Mouse (Mus musculus) midbrain, embryonic 13.5 days (tissue): ENCODE measurements around the gene Muc4. TPM values are rescaled to one million over a fixed set of nuclear protein-coding genes. Genes with fewer than 3 reads are reported as not detected.

Source experiments
- ATAC-seq: fragments of 200-750 bp; cut with Nextera tagmentation; 2 replicates; pipeline ENCODE4 v1.8.0; 2017; ENCODE audit warnings: mild to moderate bottlenecking, moderate TSS enrichment, moderate library complexity
- H3K27ac ChIP-seq: fragments of 300-500 bp; sonication (generic); 2 replicates; pipeline ENCODE4 v1.5.1; 2015; ENCODE audit warnings: inconsistent platforms, mild to moderate bottlenecking, moderate library complexity
- H3K27me3 ChIP-seq: fragments of 300-500 bp; sonication (generic); 2 replicates; pipeline ENCODE4 v1.6.1; 2015; ENCODE audit warnings: mild to moderate bottlenecking, inconsistent platforms
- H3K36me3 ChIP-seq: fragments of 300-500 bp; sonication (generic); 2 replicates; pipeline ENCODE4 v1.6.1; 2015; ENCODE audit warnings: mild to moderate bottlenecking, inconsistent platforms
- H3K4me1 ChIP-seq: fragments of 300-500 bp; sonication (generic); replicated peaks from 2 replicates; pipeline ENCODE4 v1.6.1; 2015; ENCODE audit warnings: inconsistent platforms
- H3K4me2 ChIP-seq: fragments of 300-500 bp; sonication (generic); replicated peaks from 2 replicates; pipeline ENCODE4 v1.6.1; 2015; ENCODE audit warnings: moderate library complexity, mild to moderate bottlenecking, inconsistent platforms
- H3K4me3 ChIP-seq: fragments of 300-500 bp; sonication (generic); replicated peaks from 2 replicates; pipeline ENCODE4 v1.5.1; 2015; ENCODE audit warnings: mild to moderate bottlenecking, inconsistent platforms
- H3K9ac ChIP-seq: fragments of 300-500 bp; sonication (generic); replicated peaks from 2 replicates; pipeline ENCODE4 v1.6.1; 2015; ENCODE audit warnings: mild to moderate bottlenecking, inconsistent platforms
- H3K9me3 ChIP-seq: fragments of 300-500 bp; sonication (generic); 2 replicates; pipeline ENCODE4 v1.6.1; 2016; ENCODE audit warnings: mild to moderate bottlenecking, inconsistent platforms
- WGBS: fragments of 180-500 bp; shearing (Covaris S2); methylation state at CpG from one replicate; pipeline ENCODE4 v1.1.7; 2015; 5-methylcytosine and 5-hydroxymethylcytosine counted together
- polyA plus RNA-seq: library from polyadenylated mRNA; unstranded; fragments of >200 nt; fragmentation: Nextera tagmentation; extraction: Ambion mirVana; gene quantifications from 2 replicates; pipeline ENCODE4 v1.2.1, GENCODE M21; 2015

Muc4 gene
- polyA plus RNA-seq, 1 experiment from 2014 or later: not detected

DNA sequence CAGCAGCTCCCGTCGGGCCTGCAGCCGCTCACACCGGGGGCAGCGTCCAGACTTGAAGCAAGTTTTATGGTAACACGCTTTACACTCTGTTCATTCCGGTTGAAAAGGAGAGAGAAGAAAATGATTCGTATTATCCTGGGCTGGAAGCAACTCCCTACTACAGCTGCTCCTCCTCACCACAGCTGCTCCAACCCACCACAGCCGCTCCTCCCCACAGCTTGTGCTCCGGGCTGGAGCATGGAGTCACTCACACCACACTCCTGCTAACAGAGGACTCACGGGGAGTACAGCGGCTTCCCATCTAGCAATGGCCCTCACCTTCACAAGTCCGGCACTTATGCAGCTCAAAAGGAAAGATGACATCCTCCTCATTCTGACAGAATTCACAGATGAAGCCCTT lies 88.4 kb downstream of the Muc4 start:
- H3K9ac ChIP-seq: no peak overlapping the region
- no peak for ATAC-seq
- H3K4me3 ChIP-seq: no peak overlapping the region
- WGBS: 95% methylated on average over 13 of the region's 13 CpGs
- no peak overlapping the region for H3K27ac ChIP-seq
- no peaks in the 10 kb centered on the region for H3K4me1 ChIP-seq
- no peaks in the 10 kb centered on the region for H3K27me3 ChIP-seq
- H3K4me2 ChIP-seq: no peak overlapping the region
- no peaks in the 10 kb centered on the region for H3K9me3 ChIP-seq
- peaks cover 81% of the 10 kb centered on the region for H3K36me3 ChIP-seq

DNA sequence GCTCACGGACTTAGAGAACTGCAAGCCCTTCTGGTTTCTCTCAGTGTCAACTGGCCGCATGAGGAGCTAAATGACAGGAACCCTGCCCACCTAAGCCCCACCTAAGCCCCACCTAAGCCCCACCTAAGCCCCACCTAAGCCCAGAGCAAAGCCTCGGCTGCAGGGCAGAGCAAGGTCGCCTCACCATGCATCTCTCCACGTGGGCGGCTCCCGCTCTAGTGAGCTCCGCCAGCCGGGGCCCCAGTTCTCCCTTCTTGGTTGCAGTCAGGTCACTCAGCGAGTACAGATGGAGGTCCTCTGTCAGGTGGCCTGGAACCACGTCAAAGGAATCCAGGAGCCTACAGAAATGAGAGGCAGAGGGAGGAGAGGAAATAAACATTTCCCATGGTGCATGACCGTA lies 89.7 kb downstream of the Muc4 start:
- no peak for ATAC-seq
- H3K36me3 ChIP-seq: peaks cover 89% of the 10 kb centered on the region
- 86% methylated on average over 12 of the region's 12 CpGs for WGBS
- no peaks in the 10 kb centered on the region for H3K27me3 ChIP-seq
- no peaks in the 10 kb centered on the region for H3K9me3 ChIP-seq
- no peak overlapping the region for H3K27ac ChIP-seq
- no peak overlapping the region for H3K4me2 ChIP-seq
- H3K4me1 ChIP-seq: no peaks in the 10 kb centered on the region
- no peak overlapping the region for H3K9ac ChIP-seq
- H3K4me3 ChIP-seq: no peak overlapping the region

DNA sequence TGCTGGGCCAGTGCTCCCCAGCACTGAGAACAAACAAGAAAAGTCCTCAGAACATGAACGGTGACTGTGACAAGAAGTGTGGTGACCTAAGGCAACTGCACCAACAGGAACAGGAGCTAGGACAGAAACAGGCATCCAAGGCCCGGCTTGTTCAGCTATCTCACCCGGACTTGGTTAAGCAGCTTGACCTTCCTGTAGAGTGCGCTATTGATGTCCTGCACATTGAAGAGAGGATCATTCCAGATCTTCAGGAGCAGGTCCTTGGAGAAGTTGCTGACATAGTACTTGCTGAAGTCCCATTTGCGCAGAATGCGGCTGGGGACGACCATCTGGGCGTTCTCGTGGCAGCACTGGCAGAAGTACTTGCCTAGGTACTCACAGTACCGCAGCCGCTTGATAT lies 90.8 kb downstream of the Muc4 start:
- no peak for ATAC-seq
- H3K36me3 ChIP-seq: peaks cover 82% of the 10 kb centered on the region
- H3K9ac ChIP-seq: no peak overlapping the region
- no peak overlapping the region for H3K4me3 ChIP-seq
- no peaks in the 10 kb centered on the region for H3K9me3 ChIP-seq
- H3K27me3 ChIP-seq: no peaks in the 10 kb centered on the region
- H3K4me2 ChIP-seq: no peak overlapping the region
- H3K4me1 ChIP-seq: no peaks in the 10 kb centered on the region
- no peak overlapping the region for H3K27ac ChIP-seq
- WGBS: 97% methylated on average over 11 of the region's 11 CpGs

GRCm38 (mm10) chr16:32829104-32829503 lies 93.4 kb downstream of the Muc4 start:
- Histone ChIP-seq H3K4me3 (no peak overlapping the region), H3K4me2 (no peak overlapping the region), H3K4me1 (no peaks in the 10 kb centered on the region), H3K27me3 (no peaks in the 10 kb centered on the region), H3K9ac (no peak overlapping the region), H3K27ac (no peak overlapping the region), H3K36me3 (peaks cover 72% of the 10 kb centered on the region), H3K9me3 (no peaks in the 10 kb centered on the region)
- ATAC-seq: no peak
- WGBS: 90% methylated on average over 11 of the region's 11 CpGs

DNA sequence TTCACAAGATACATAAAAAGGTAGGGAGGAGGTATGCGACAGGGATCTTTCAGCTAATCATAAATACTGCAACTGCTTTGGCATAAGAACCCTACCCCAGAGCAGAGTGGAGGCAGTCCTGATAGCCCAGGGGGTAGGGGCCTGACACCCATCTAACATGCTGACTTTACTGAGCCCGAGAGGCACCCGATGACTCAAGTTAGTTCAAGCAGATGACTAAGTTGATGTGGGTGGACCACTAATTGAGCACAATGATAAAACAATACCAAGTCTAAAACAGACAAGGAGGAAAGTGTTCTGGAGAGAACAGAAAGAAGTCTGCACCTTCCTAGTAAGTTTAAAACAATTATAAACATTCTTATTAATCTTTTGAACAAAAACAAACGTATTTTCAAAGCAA lies 95.8 kb downstream of the Muc4 start:
- WGBS: 83% methylated on average over 4 of the region's 4 CpGs
- peaks cover 68% of the 10 kb centered on the region for H3K36me3 ChIP-seq
- H3K4me1 ChIP-seq: no peaks in the 10 kb centered on the region
- no peak for ATAC-seq
- H3K9me3 ChIP-seq: no peaks in the 10 kb centered on the region
- H3K27me3 ChIP-seq: no peaks in the 10 kb centered on the region
- H3K4me3 ChIP-seq: no peak overlapping the region
- no peak overlapping the region for H3K9ac ChIP-seq
- no peak overlapping the region for H3K27ac ChIP-seq
- no peak overlapping the region for H3K4me2 ChIP-seq

Other genes starting within 250 kb of the Muc4 start
- gene Slc51a, start 248.0 kb upstream of the Muc4 start, polyA plus RNA-seq: 0.27 and 0.39 TPM in 2 replicates
- gene Zdhhc19, start 239.6 kb upstream of the Muc4 start, polyA plus RNA-seq: not detected in 2 replicates
- 35.8 and 45.9 TPM in 2 replicates for gene Tfrc, start 127.0 kb upstream of the Muc4 start, polyA plus RNA-seq
- gene Tnk2, start 92.0 kb upstream of the Muc4 start, polyA plus RNA-seq: 15.6 and 17.7 TPM in 2 replicates
- not detected in 2 replicates for gene Muc20, start 61.5 kb downstream of the Muc4 start, polyA plus RNA-seq
- gene Smbd1, start 74.6 kb downstream of the Muc4 start, polyA plus RNA-seq: not detected in 2 replicates
- 110 and 126 TPM in 2 replicates for gene Fyttd1, start 141.6 kb downstream of the Muc4 start, polyA plus RNA-seq
- gene Rubcn, start 141.9 kb downstream of the Muc4 start, polyA plus RNA-seq: 26.2 and 29.2 TPM in 2 replicates
- 51.0 and 53.0 TPM in 2 replicates for gene Lrch3, start 178.2 kb downstream of the Muc4 start, polyA plus RNA-seq